In the genomic region with DNA sequence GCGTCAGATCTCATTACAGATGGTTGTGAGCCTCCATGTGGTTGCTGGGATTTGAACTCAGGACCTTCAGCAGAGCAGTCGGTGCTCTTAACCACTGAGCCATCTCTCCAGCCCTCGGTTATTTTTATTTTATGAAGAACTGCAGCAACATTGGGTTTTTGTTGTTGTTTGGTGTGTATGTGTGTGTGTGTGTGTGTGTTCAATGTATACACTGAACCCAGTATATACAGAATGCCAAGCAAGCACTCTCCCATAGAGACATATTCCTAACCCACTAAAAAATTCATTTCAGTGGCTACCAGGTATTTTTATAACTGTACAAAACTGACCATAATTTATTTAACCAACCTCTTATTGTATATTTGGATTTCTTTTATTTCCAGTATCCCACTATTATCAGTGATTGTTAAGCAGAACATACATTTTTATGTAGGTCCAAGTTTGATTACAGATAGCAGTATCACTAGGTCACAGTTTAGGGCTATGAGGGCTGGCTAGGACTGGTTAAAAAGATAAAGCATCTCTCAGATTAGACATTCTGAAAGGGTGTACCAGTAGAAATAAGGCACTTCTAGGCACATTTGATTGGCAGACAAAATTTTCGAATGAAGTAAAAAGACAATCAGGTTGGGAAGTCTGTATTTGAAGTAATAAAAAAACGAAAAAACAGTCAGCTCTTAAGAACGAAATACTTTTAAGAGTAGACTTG, we compare ENCODE assay signal across 9 mouse cellular contexts. TPM values are rescaled to one million over a fixed set of nuclear protein-coding genes. Genes with fewer than 3 reads are reported as not detected.
DNase-seq lines count a peak whose midpoint lies in the region; ATAC-seq and TF ChIP-seq lines count a peak whose summit lies in the region.
"Had no signal": no experiment of that assay in that cellular context is flagged by ENCODE, and none has a peak within 500 bp of the region (broad histone marks: within the 10 kb centered on the region; RNA-seq: fewer than 3 reads in every experiment).

No protein-coding gene starts in this region.

- H3K4me1 ChIP-seq in lung, postnatal 0 days (ENCODE audit: insufficient read depth, low read depth, low read length) = peaks cover 7% of the 10 kb centered on the region; the same call in 1 of the 2 replicates
- peaks cover 21% of the 10 kb centered on the region for H3K4me1 ChIP-seq in forebrain, embryonic 13.5 days
- H3K4me1 ChIP-seq in liver, adult 2 months (ENCODE audit: control insufficient read depth, insufficient read depth, low read length) = peaks cover 13% of the 10 kb centered on the region
- peaks cover 19% of the 10 kb centered on the region for H3K4me1 ChIP-seq in stomach, embryonic 16.5 days (ENCODE audit: control insufficient read depth, insufficient read depth, low read length)

- TF ChIP-seq CTCF in lung, postnatal 0 days (IDR thresholded peaks at IDR 0.05) = no peak
- TF ChIP-seq CTCF in liver, adult 2 months (IDR thresholded peaks at IDR 0.05; ENCODE audit: low read depth, low read length) = no peak

- peaks cover 16% of the 10 kb centered on the region for H3K79me2 ChIP-seq in liver, adult 2 months (ENCODE audit: control insufficient read depth, insufficient read depth, low read length)

- DNase-seq in lung, postnatal 0 days (ENCODE audit: low spot score) = peak; percentile 38
- DNase-seq in lung, postnatal 10 days = no peak
- no peak for DNase-seq in liver, adult 2 months (ENCODE audit: extremely low read depth, low read depth, low spot score)
- DNase-seq in frontal cortex, adult 2 months (ENCODE audit: extremely low spot score in 1 of 2, low spot score in 1 of 2) = no peak
- no peak for DNase-seq in cerebellum, postnatal 14 days
- no peak for DNase-seq in Muller cell, postnatal 12 days (ENCODE audit: inconsistent ontology term)

- no peaks in the 10 kb centered on the region for H3K9me3 ChIP-seq in lung, postnatal 0 days (ENCODE audit: low read length)
- no peaks in the 10 kb centered on the region for H3K9me3 ChIP-seq in forebrain, embryonic 13.5 days (replicated peaks)
- no peaks in the 10 kb centered on the region for H3K9me3 ChIP-seq in stomach, embryonic 16.5 days (replicated peaks; ENCODE audit: control insufficient read depth, low read length)

- ATAC-seq in lung, postnatal 0 days = no peak
- ATAC-seq in forebrain, embryonic 13.5 days = no peak
- ATAC-seq in stomach, embryonic 16.5 days (ENCODE audit: insufficient read depth, low FRiP score) = no peak

- peak overlapping the region; percentile 58; the same call in 1 of the 2 replicates for H3K4me3 ChIP-seq in lung, postnatal 0 days (ENCODE audit: low read depth, low read length)
- peak overlapping the region; percentile 66 for H3K4me3 ChIP-seq in forebrain, embryonic 13.5 days
- peak overlapping the region; percentile 81; the same call in 1 of the 2 replicates for H3K4me3 ChIP-seq in liver, adult 2 months (ENCODE audit: insufficient read depth, low read depth, low read length)
- H3K4me3 ChIP-seq in stomach, embryonic 16.5 days (replicated peaks; ENCODE audit: low read length) = peak overlapping the region; percentile 64; the same call in 1 of the 2 replicates

- no peak for TF ChIP-seq EP300 in lung, postnatal 0 days (IDR thresholded peaks at IDR 0.05)

- no peaks in the 10 kb centered on the region for H3K27me3 ChIP-seq in lung, postnatal 0 days (replicated peaks; ENCODE audit: insufficient read depth, low read length)
- no peaks in the 10 kb centered on the region for H3K27me3 ChIP-seq in forebrain, embryonic 13.5 days
- no peaks in the 10 kb centered on the region for H3K27me3 ChIP-seq in liver, adult 2 months (ENCODE audit: control insufficient read depth, insufficient read depth, low read length)
- no peaks in the 10 kb centered on the region for H3K27me3 ChIP-seq in stomach, embryonic 16.5 days (ENCODE audit: control insufficient read depth, insufficient read depth, low read length)

- peak overlapping the region; percentile 99 for H3K27ac ChIP-seq in lung, postnatal 0 days (ENCODE audit: low read length)
- H3K27ac ChIP-seq in forebrain, embryonic 13.5 days = no peak overlapping the region
- H3K27ac ChIP-seq in liver, adult 2 months (replicated peaks; ENCODE audit: insufficient read depth, low read depth, low read length) = no peak overlapping the region
- no peak overlapping the region for H3K27ac ChIP-seq in stomach, embryonic 16.5 days (ENCODE audit: low read length)

- H3K9ac ChIP-seq in lung, postnatal 0 days (replicated peaks; ENCODE audit: low read depth) = peak overlapping the region; percentile 60; the same call in 1 of the 2 replicates
- H3K9ac ChIP-seq in forebrain, embryonic 13.5 days = peak overlapping the region; percentile 87
- no peak overlapping the region for H3K9ac ChIP-seq in liver, adult 2 months (ENCODE audit: low read depth, low read length)
- no peak overlapping the region for H3K9ac ChIP-seq in stomach, embryonic 16.5 days (ENCODE audit: low read length)

- H3K4me2 ChIP-seq in lung, postnatal 0 days (replicated peaks; ENCODE audit: low read depth, low read length) = peak overlapping the region; percentile 52
- peak overlapping the region; percentile 77 for H3K4me2 ChIP-seq in forebrain, embryonic 13.5 days
- H3K4me2 ChIP-seq in stomach, embryonic 16.5 days (ENCODE audit: low read depth, low read length) = peak overlapping the region; percentile 61

- TF ChIP-seq POLR2A in liver, adult 2 months (IDR thresholded peaks at IDR 0.05; ENCODE audit: extremely low read depth, insufficient read depth, low read length) = no peak

- H3K36me3 ChIP-seq in lung, postnatal 0 days (ENCODE audit: insufficient read depth, low read length) = no peaks in the 10 kb centered on the region
- H3K36me3 ChIP-seq in forebrain, embryonic 13.5 days (ENCODE audit: poor library complexity, severe bottlenecking) = peaks cover 9% of the 10 kb centered on the region
- H3K36me3 ChIP-seq in liver, adult 2 months (ENCODE audit: control insufficient read depth, insufficient read depth, low read length) = peaks cover 9% of the 10 kb centered on the region
- H3K36me3 ChIP-seq in stomach, embryonic 16.5 days (ENCODE audit: control insufficient read depth, insufficient read depth, low read length) = no peaks in the 10 kb centered on the region

- WGBS in lung, postnatal 0 days = 47% methylated on average over 6 of the region's 6 CpGs
- WGBS in forebrain, embryonic 13.5 days = 58% methylated on average over 6 of the region's 6 CpGs
- WGBS in liver, adult 2 months = 49% methylated on average over 6 of the region's 6 CpGs
- 52% methylated on average over 6 of the region's 6 CpGs for WGBS in stomach, embryonic 16.5 days

RNA-seq across cellular contexts. Expression of a gene that starts 0.9 kb away (rescaled TPM):
- 93.4 and 95.3 TPM in 2 replicates for polyA plus RNA-seq in lung, postnatal 0 days (2015; fragmentation: Nextera tagmentation; extraction: Ambion mirVana)
- polyA plus RNA-seq in forebrain, embryonic 13.5 days (2015; fragmentation: Nextera tagmentation; extraction: Ambion mirVana) = 108 and 115 TPM in 2 replicates
- 305 and 330 TPM in 2 replicates for total RNA-seq in liver, adult 2 months (2014; rRNA removed)
- 263 and 363 TPM in 2 replicates for polyA plus RNA-seq in liver, adult 2 months (2012; rRNA removed)
- polyA plus RNA-seq in stomach, embryonic 16.5 days (2015; fragmentation: Nextera tagmentation; extraction: Ambion mirVana) = 76.7 and 77.6 TPM in 2 replicates
- polyA plus RNA-seq in frontal cortex, adult 2 months (2012; rRNA removed) = 107 and 128 TPM in 2 replicates

RNA-seq across cellular contexts. Expression of a gene that starts 1.3 kb away (rescaled TPM):
- 1.8 and 2.3 TPM in 2 replicates for polyA plus RNA-seq in lung, postnatal 0 days (2015; fragmentation: Nextera tagmentation; extraction: Ambion mirVana)
- polyA plus RNA-seq in forebrain, embryonic 13.5 days (2015; fragmentation: Nextera tagmentation; extraction: Ambion mirVana) = 0.63 TPM in 1 of 2 replicates, not detected in the other
- not detected in 2 replicates for total RNA-seq in liver, adult 2 months (2014; rRNA removed)
- 0.42 and 0.62 TPM in 2 replicates for polyA plus RNA-seq in liver, adult 2 months (2012; rRNA removed)
- polyA plus RNA-seq in stomach, embryonic 16.5 days (2015; fragmentation: Nextera tagmentation; extraction: Ambion mirVana) = 0.89 and 1.2 TPM in 2 replicates
- polyA plus RNA-seq in frontal cortex, adult 2 months (2012; rRNA removed) = 1.3 and 1.7 TPM in 2 replicates
- total RNA-seq: gastrocnemius, postnatal 14 days had no signal

RNA-seq across cellular contexts. Expression of a gene that starts 16.5 kb away (rescaled TPM):
- polyA plus RNA-seq in lung, postnatal 0 days (2015; fragmentation: Nextera tagmentation; extraction: Ambion mirVana) = 1.3 and 1.5 TPM in 2 replicates
- polyA plus RNA-seq in forebrain, embryonic 13.5 days (2015; fragmentation: Nextera tagmentation; extraction: Ambion mirVana) = not detected in 2 replicates
- 3.8 and 7.5 TPM in 2 replicates for total RNA-seq in liver, adult 2 months (2014; rRNA removed)
- polyA plus RNA-seq in liver, adult 2 months (2012; rRNA removed) = 45.7 and 60.2 TPM in 2 replicates
- polyA plus RNA-seq in stomach, embryonic 16.5 days (2015; fragmentation: Nextera tagmentation; extraction: Ambion mirVana) = 0.64 and 8.1 TPM in 2 replicates
- polyA plus RNA-seq in frontal cortex, adult 2 months (2012; rRNA removed) = 0.11 TPM in 1 of 2 replicates, not detected in the other

RNA-seq across cellular contexts. Expression of a gene that starts 18.8 kb away (rescaled TPM):
- 37.4 and 37.6 TPM in 2 replicates for polyA plus RNA-seq in lung, postnatal 0 days (2015; fragmentation: Nextera tagmentation; extraction: Ambion mirVana)
- polyA plus RNA-seq in forebrain, embryonic 13.5 days (2015; fragmentation: Nextera tagmentation; extraction: Ambion mirVana) = 17.9 and 18.1 TPM in 2 replicates
- total RNA-seq in liver, adult 2 months (2014; rRNA removed) = 1.2 and 3.2 TPM in 2 replicates
- polyA plus RNA-seq in liver, adult 2 months (2012; rRNA removed) = 2.4 and 7.3 TPM in 2 replicates
- 50.1 and 54.5 TPM in 2 replicates for polyA plus RNA-seq in stomach, embryonic 16.5 days (2015; fragmentation: Nextera tagmentation; extraction: Ambion mirVana)
- 30.5 and 36.9 TPM in 2 replicates for polyA plus RNA-seq in frontal cortex, adult 2 months (2012; rRNA removed)

RNA-seq across cellular contexts. Expression of a gene that starts 19.0 kb away (rescaled TPM):
- polyA plus RNA-seq in lung, postnatal 0 days (2015; fragmentation: Nextera tagmentation; extraction: Ambion mirVana) = 215 and 219 TPM in 2 replicates
- 154 and 156 TPM in 2 replicates for polyA plus RNA-seq in forebrain, embryonic 13.5 days (2015; fragmentation: Nextera tagmentation; extraction: Ambion mirVana)
- total RNA-seq in liver, adult 2 months (2014; rRNA removed) = 78.5 and 94.2 TPM in 2 replicates
- 46.9 and 59.9 TPM in 2 replicates for polyA plus RNA-seq in liver, adult 2 months (2012; rRNA removed)
- polyA plus RNA-seq in stomach, embryonic 16.5 days (2015; fragmentation: Nextera tagmentation; extraction: Ambion mirVana) = 149 and 162 TPM in 2 replicates
- polyA plus RNA-seq in frontal cortex, adult 2 months (2012; rRNA removed) = 62.6 and 82.8 TPM in 2 replicates

Comparison
In these comparisons a context has a peak if more than half of its experiments do, and no peak if none do; other contexts are left out.
1. H3K9ac ChIP-seq: peak in lung, postnatal 0 days (single experiment) and forebrain, embryonic 13.5 days (single experiment); none in liver, adult 2 months (single experiment) and stomach, embryonic 16.5 days (single experiment).
2. Peak in every context shown above with its lines, with median percentiles within 50 percentile points of each other: H3K4me2 ChIP-seq and H3K4me3 ChIP-seq.